18 mouse cellular contexts compared by ENCODE assay signal in the genomic region with DNA sequence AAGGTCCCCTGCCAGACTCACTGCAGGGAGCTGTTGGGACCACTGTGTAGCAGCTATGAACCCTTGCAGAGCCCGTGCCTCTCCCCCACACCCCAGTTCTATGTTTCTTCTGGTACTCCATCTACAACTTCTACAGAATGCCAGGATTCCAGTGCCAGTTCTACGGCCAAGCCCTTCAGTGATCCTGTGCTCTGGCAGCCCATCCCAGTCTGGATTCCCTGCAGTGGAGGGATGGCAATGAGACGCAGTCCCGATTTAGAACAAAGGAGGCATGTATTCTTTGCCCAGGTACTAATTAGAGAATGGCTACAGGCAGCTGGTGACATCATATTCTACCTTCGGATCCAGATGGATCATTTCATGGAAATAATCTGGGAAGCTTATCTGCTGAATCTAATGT. TPM values are rescaled to one million over a fixed set of nuclear protein-coding genes. Genes with fewer than 3 reads are reported as not detected.
DNase-seq lines count a peak whose midpoint lies in the region; ATAC-seq and TF ChIP-seq lines count a peak whose summit lies in the region.
"Had no signal": no experiment of that assay in that cellular context is flagged by ENCODE, and none has a peak within 500 bp of the region (broad histone marks: within the 10 kb centered on the region; RNA-seq: fewer than 3 reads in every experiment).

No protein-coding gene starts in this region.

- no peak for TF ChIP-seq EP300 in heart, postnatal 0 days (IDR thresholded peaks at IDR 0.05; ENCODE audit: low read depth)

- H3K4me3 ChIP-seq in heart, postnatal 0 days (ENCODE audit: low read depth, low read length), result no peak overlapping the region
- H3K4me3 ChIP-seq: layer of hippocampus, adult 2 months; limb, embryonic 12.5 days; midbrain, embryonic 15.5 days had no signal

- H3K9ac ChIP-seq in heart, postnatal 0 days (replicated peaks; ENCODE audit: low read depth, low read length), result no peak overlapping the region
- H3K9ac ChIP-seq: limb, embryonic 12.5 days; liver, embryonic 14.5 days; midbrain, embryonic 15.5 days had no signal

- WGBS in heart, postnatal 0 days, result 38% methylated on average over 5 of the region's 5 CpGs

- H3K27ac ChIP-seq in heart, postnatal 0 days (ENCODE audit: low read depth), result no peak overlapping the region
- H3K27ac ChIP-seq: kidney, postnatal 0 days; layer of hippocampus, adult 2 months; limb, embryonic 12.5 days; liver, embryonic 14.5 days; midbrain, embryonic 15.5 days had no signal

- H3K27me3 ChIP-seq in heart, postnatal 0 days (ENCODE audit: control insufficient read depth, insufficient read depth, low read length), result no peaks in the 10 kb centered on the region
- H3K27me3 ChIP-seq: limb, embryonic 12.5 days; midbrain, embryonic 15.5 days had no signal

- H3K9me3 ChIP-seq in heart, postnatal 0 days (replicated peaks; ENCODE audit: control insufficient read depth, low read length), result no peaks in the 10 kb centered on the region
- H3K9me3 ChIP-seq: limb, embryonic 12.5 days; midbrain, embryonic 15.5 days had no signal

- intact Hi-C loops in heart, postnatal 25 days (cut with DNase I), result no loop called here

- H3K4me1 ChIP-seq in heart, postnatal 0 days (ENCODE audit: control insufficient read depth, insufficient read depth), result peaks cover 20% of the 10 kb centered on the region; the same call in 1 of the 2 replicates
- H3K4me1 ChIP-seq: midbrain, embryonic 15.5 days had no signal

- H3K36me3 ChIP-seq in heart, postnatal 0 days (replicated peaks; ENCODE audit: control insufficient read depth, insufficient read depth, low read length), result no peaks in the 10 kb centered on the region
- H3K36me3 ChIP-seq: limb, embryonic 12.5 days; midbrain, embryonic 15.5 days had no signal

- peak; percentile 54; the same call in 1 of the 2 replicates for ATAC-seq in heart, postnatal 0 days (ENCODE audit: insufficient read depth, low read depth)
- ATAC-seq: activated CD4-positive, CD25-positive, alpha-beta regulatory T cell, adult 4 months; lung, postnatal 0 days; midbrain, embryonic 15.5 days; Patski had no signal

- TF ChIP-seq CTCF in heart, postnatal 0 days (IDR thresholded peaks at IDR 0.05; ENCODE audit: low read depth), result no peak

- peak; percentile 93 for DNase-seq in heart, adult 11 months
- no peak for DNase-seq in heart, postnatal 25 days (ENCODE audit: low spot score)
- peak; percentile 28 for DNase-seq in cerebellum, adult 9-11 months
- peak; percentile 16 to 29 for DNase-seq in cerebellum, postnatal 36 days
- DNase-seq in heart, postnatal 0 days (ENCODE audit: low spot score), result peak; percentile 55
- DNase-seq in thymus, postnatal 0 days (ENCODE audit: low spot score), result no peak
- DNase-seq in B cell, adult 2 months, result no peak
- DNase-seq: adrenal gland, postnatal 25 days; retina, postnatal 1 day; thymus, adult 18-20 months had no signal

- H3K4me2 ChIP-seq in heart, postnatal 0 days (ENCODE audit: low read depth, low read length), result no peak overlapping the region
- H3K4me2 ChIP-seq: limb, embryonic 12.5 days; midbrain, embryonic 15.5 days had no signal

RNA-seq across cellular contexts. Expression of gene Homer2, which starts 13.9 kb away (rescaled TPM):
- total RNA-seq in heart, postnatal 25 days (2021), result 100 to 1,000 TPM; 102 to 112 TPM
- total RNA-seq in heart, postnatal 0 days (2014; rRNA removed; ENCODE audit: low replicate concordance), result 19.5 and 31.8 TPM in 2 replicates
- polyA plus RNA-seq in heart, postnatal 0 days (2015; fragmentation: Nextera tagmentation; extraction: Ambion mirVana), result 51.3 and 52.5 TPM in 2 replicates
- polyA plus RNA-seq in thymus, postnatal 0 days (2015; fragmentation: Nextera tagmentation; extraction: Ambion mirVana), result 0.95 and 1.5 TPM in 2 replicates

RNA-seq across cellular contexts. Expression of gene Ramac, which starts 41.5 kb away (rescaled TPM):
- 10 to 100 TPM; 30.0 to 31.1 TPM for total RNA-seq in heart, postnatal 25 days (2021)
- total RNA-seq in heart, postnatal 0 days (2014; rRNA removed; ENCODE audit: low replicate concordance), result 30.6 and 58.0 TPM in 2 replicates
- 88.2 and 98.1 TPM in 2 replicates for polyA plus RNA-seq in heart, postnatal 0 days (2015; fragmentation: Nextera tagmentation; extraction: Ambion mirVana)
- polyA plus RNA-seq in thymus, postnatal 0 days (2015; fragmentation: Nextera tagmentation; extraction: Ambion mirVana), result 180 and 185 TPM in 2 replicates

Comparison
In these comparisons a context has a peak if more than half of its experiments do, and no peak if none do; other contexts are left out.
1. DNase-seq: peak in heart, adult 11 months (single experiment), cerebellum, adult 9-11 months (single experiment), cerebellum, postnatal 36 days (2 of 2) and heart, postnatal 0 days (single experiment); none in heart, postnatal 25 days (single experiment), thymus, postnatal 0 days (single experiment) and B cell, adult 2 months (0 of 2).